Mouse (Mus musculus) heart, adult 2 months (tissue): ENCODE results near the gene Pi4kb.

ENCODE experiments used
- CTCF ChIP-seq: fragments of 200-600 bp; IDR thresholded peaks from 2 replicates; pipeline ENCODE4 v1.8.1; 2022; ENCODE audit warnings: antibody characterized with exemption, mild to moderate bottlenecking, moderate library complexity
- POLR2A ChIP-seq: fragments of 200-500 bp; IDR thresholded peaks from 2 replicates; pipeline ENCODE4 v1.6.1; 2011; ENCODE audit warnings: mild to moderate bottlenecking, low read depth, low read length, control low read depth; ENCODE audit not compliant: insufficient read depth

DNA sequence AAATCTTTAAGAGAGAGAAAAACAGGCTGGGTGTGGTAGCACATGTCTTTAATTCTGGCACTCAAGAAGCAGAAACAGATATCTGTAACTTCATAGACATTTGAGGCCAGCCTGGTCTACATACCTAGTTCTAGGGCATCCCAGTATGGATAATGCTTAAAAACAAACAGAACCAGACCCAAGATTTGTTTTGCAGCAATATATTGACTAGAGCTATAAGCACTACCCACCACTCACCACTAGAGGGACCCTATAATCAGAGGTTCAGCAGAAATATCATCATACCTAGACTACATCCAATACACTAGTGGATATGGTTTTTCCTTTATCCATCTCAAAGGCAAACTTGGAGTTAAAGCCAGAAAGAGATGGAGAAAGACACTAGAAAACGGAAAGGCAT, 78.4 kb downstream of the Pi4kb start:
- TF ChIP-seq POLR2A, result no peak
- peak; percentile 91 for TF ChIP-seq CTCF
